Mouse (Mus musculus) cerebral cortex, adult 2 months (tissue): ENCODE data around the gene Slc25a33.

Experiments used
- WGBS: fragments of 180-500 bp; shearing (Covaris S2); methylation state at CpG from one replicate; pipeline ENCODE4 v1.1.7; 2018; 5-methylcytosine and 5-hydroxymethylcytosine counted together

The Slc25a33 gene

GRCm38 (mm10) chr4:149756546-149756945 lies 17.5 kb downstream of the Slc25a33 start:
- WGBS = 76% methylated on average over 7 of the region's 7 CpGs

- WGBS = 73% methylated on average over 3 of the region's 3 CpGs
These were observed 21.2 kb downstream of the Slc25a33 start for GRCm38 (mm10) chr4:149752836-149753235.

- WGBS = 34% methylated on average over 17 of the region's 17 CpGs
These were observed 21.8 kb downstream of the Slc25a33 start for GRCm38 (mm10) chr4:149752124-149752799.

- 62% methylated on average over 5 of the region's 5 CpGs for WGBS
These were observed 23.4 kb downstream of the Slc25a33 start for GRCm38 (mm10) chr4:149750671-149751070.

GRCm38 (mm10) chr4:149749663-149750015 lies 24.4 kb downstream of the Slc25a33 start:
- 91% methylated on average over 3 of the region's 3 CpGs for WGBS

- WGBS = 68% methylated on average over 18 of the region's 18 CpGs
These were observed 24.9 kb downstream of the Slc25a33 start for GRCm38 (mm10) chr4:149749003-149749662.

- WGBS = 84% methylated on average over 7 of the region's 7 CpGs
These were observed 30.0 kb downstream of the Slc25a33 start for GRCm38 (mm10) chr4:149744119-149744518.

GRCm38 (mm10) chr4:149742011-149742530 lies 32.0 kb downstream of the Slc25a33 start:
- WGBS = 91% methylated on average over 14 of the region's 14 CpGs

GRCm38 (mm10) chr4:149740301-149740700 lies 33.8 kb downstream of the Slc25a33 start:
- WGBS = 87% methylated on average over 7 of the region's 7 CpGs

- WGBS = 78% methylated on average over 5 of the region's 5 CpGs
These were observed 34.6 kb downstream of the Slc25a33 start for GRCm38 (mm10) chr4:149739478-149739877.

- WGBS = under 1% methylated on average over 96 of the region's 97 CpGs
These were observed 36.4 kb downstream of the Slc25a33 start, which contains the start of gene Tmem201 for GRCm38 (mm10) chr4:149737383-149738324. Gene Tmem201 (minus strand): TSS chr4:149738044.

GRCm38 (mm10) chr4:149736581-149736980 lies 37.5 kb downstream of the Slc25a33 start:
- 17% methylated on average over 4 of the region's 4 CpGs for WGBS

GRCm38 (mm10) chr4:149735624-149736250 lies 38.3 kb downstream of the Slc25a33 start:
- WGBS = 52% methylated on average over 5 of the region's 5 CpGs

GRCm38 (mm10) chr4:149734730-149735475 lies 39.2 kb downstream of the Slc25a33 start:
- WGBS = 70% methylated on average over 10 of the region's 10 CpGs

- WGBS = 75% methylated on average over 6 of the region's 6 CpGs
These were observed 39.8 kb downstream of the Slc25a33 start for GRCm38 (mm10) chr4:149734246-149734645.

GRCm38 (mm10) chr4:149733748-149734147 lies 40.3 kb downstream of the Slc25a33 start:
- 32% methylated on average over 6 of the region's 6 CpGs for WGBS

GRCm38 (mm10) chr4:149732800-149733199 lies 41.3 kb downstream of the Slc25a33 start:
- 52% methylated on average over 10 of the region's 10 CpGs for WGBS

GRCm38 (mm10) chr4:149732313-149732712 lies 41.8 kb downstream of the Slc25a33 start:
- 64% methylated on average over 3 of the region's 3 CpGs for WGBS

- WGBS = 59% methylated on average over 7 of the region's 7 CpGs
These were observed 43.2 kb downstream of the Slc25a33 start for GRCm38 (mm10) chr4:149730827-149731226.

GRCm38 (mm10) chr4:149728810-149729209 lies 45.3 kb downstream of the Slc25a33 start:
- WGBS = 70% methylated on average over 8 of the region's 8 CpGs

- 94% methylated on average over 5 of the region's 5 CpGs for WGBS
These were observed 46.4 kb downstream of the Slc25a33 start for GRCm38 (mm10) chr4:149727636-149728035.
